Mouse (Mus musculus) embryonic fibroblast, embryonic 13.5 days (primary cell): ENCODE data around the gene Cngb1.

Source experiments
- CTCF ChIP-seq: IDR thresholded peaks from 2 replicates; pipeline ENCODE4 v1.5.1; 2011; ENCODE audit warnings: mild to moderate bottlenecking, control low read depth, low read length, moderate library complexity, borderline replicate concordance; ENCODE audit not compliant: insufficient read depth
- POLR2A ChIP-seq: IDR thresholded peaks from 2 replicates; pipeline ENCODE4 v1.6.1; 2011; ENCODE audit warnings: low read depth, mild to moderate bottlenecking, control low read depth, low read length, moderate library complexity

- TF ChIP-seq POLR2A (no peak), CTCF (no peak)
Measured at GRCm38 (mm10) chr8:95205946-95206345, 100.4 kb downstream of the Cngb1 start.
